Mouse (Mus musculus) lung, adult 2 months (tissue): ENCODE data around the gene AC124502.3.

Experiments
- CTCF ChIP-seq: fragments of 200-500 bp; IDR thresholded peaks from 2 replicates; pipeline ENCODE4 v1.5.1; 2011; ENCODE audit warnings: mild to moderate bottlenecking, low read length, control low read depth; ENCODE audit not compliant: insufficient read depth
- POLR2A ChIP-seq: fragments of 200-500 bp; IDR thresholded peaks from 2 replicates; pipeline ENCODE4 v1.6.1; 2011; ENCODE audit warnings: low read depth, mild to moderate bottlenecking, control low read depth, low read length, borderline replicate concordance; ENCODE audit errors: extremely low read depth

GRCm38 (mm10) chr19:5017611-5018010 is 21.1 kb upstream of the AC124502.3 start:
- TF ChIP-seq POLR2A: no peak
- TF ChIP-seq CTCF: no peak
